Mouse (Mus musculus): ENCODE data around the gene Rps19.

DNA sequence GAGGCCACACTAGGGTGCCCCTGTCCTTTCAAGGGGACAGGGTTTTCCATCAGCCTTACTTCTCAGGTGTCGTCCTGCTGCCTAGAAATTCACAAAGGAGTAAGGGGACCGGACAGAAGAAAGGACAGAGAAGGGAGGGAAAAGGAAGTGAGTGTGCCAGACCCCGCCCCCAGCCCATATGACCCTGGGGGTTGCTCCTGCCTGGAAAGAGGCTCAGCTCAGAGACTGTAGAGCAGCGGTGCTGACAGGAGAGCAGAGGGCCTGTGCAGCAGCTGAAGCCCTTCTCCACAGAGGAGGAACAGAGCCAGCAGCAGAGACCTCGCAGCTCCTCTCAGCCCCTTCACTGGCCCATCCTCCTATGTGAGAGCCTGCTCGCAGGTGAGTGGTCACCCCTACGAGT is 30.5 kb upstream of the Rps19 start:
- no peak for TF ChIP-seq CTCF (IDR thresholded peaks at IDR 0.05; ENCODE audit: insufficient read depth, low read length)
- TF ChIP-seq POLR2A (IDR thresholded peaks at IDR 0.05; ENCODE audit: borderline replicate concordance, extremely low read depth, low read depth, low read length): no peak

All from lung, adult 2 months (tissue).